Mouse (Mus musculus) cortical plate, adult 2 months (tissue): Measurements from ENCODE around the gene H2-Eb1.

Source experiments
- CTCF ChIP-seq: fragments of 200-500 bp; IDR thresholded peaks from 2 replicates; pipeline ENCODE4 v1.5.1; 2011; ENCODE audit warnings: mild to moderate bottlenecking, control low read depth, low read length; ENCODE audit not compliant: insufficient read depth; ENCODE audit errors: extremely low read depth
- POLR2A ChIP-seq: fragments of 200-500 bp; IDR thresholded peaks from 2 replicates; pipeline ENCODE4 v1.6.1; 2011; ENCODE audit warnings: mild to moderate bottlenecking, low read length, control low read depth; ENCODE audit not compliant: insufficient read depth; ENCODE audit errors: extremely low read depth

GRCm38 (mm10) chr17:34340619-34341402 lies 35.1 kb downstream of the H2-Eb1 start:
- TF ChIP-seq POLR2A: no peak
- TF ChIP-seq CTCF: no peak
